Mouse (Mus musculus) liver, adult 2 months (tissue): ENCODE measurements at regions not wholly inside any gene's neighbourhood (a gene's known extent, or its start where the extent isn't known, plus 50 kb on each side); places are given as distances from the start of the nearest gene placed in this dataset.

ENCODE experiments used
- CTCF ChIP-seq: fragments of 200-500 bp; IDR thresholded peaks from 2 replicates; pipeline ENCODE4 v1.5.1; 2011; ENCODE audit warnings: low read depth, low read length, control low read depth
- POLR2A ChIP-seq: fragments of 200-500 bp; IDR thresholded peaks from 2 replicates; pipeline ENCODE4 v1.6.1; 2011; ENCODE audit warnings: low read length, control low read depth; ENCODE audit not compliant: insufficient read depth; ENCODE audit errors: extremely low read depth

DNA sequence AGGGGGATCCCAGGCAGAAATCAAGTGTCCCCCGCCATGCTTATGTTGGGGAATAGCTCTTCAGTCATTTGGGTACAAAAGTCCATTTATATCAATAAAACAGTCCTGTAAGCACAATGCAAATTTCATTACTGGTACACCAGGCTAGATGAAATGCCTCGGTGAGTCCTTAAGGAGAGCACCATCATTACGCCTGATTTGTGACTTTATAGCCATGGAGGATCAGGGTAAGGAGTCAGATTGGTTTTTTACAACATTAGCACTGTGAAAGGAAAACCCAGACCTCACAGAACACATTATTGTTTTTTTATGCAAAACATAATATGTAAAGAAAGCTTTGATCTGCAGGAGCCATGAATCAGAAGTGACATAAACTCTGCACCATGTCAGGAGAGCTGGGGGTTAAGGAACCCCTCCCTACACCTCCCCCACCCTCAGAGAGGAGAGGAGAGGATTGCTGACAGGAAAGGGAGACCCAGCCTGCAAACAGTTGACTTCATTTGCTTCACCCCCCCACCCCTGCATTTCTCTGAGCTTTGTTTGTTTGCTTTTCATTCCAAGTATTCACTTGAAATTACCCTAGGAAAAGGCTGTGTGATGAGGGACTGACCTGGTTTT is 2756.6 kb upstream of the Lrrc6 start:
- TF ChIP-seq POLR2A, result no peak
- no peak for TF ChIP-seq CTCF
